Mouse (Mus musculus): ENCODE data around the gene Hnrnpc. TPM values are rescaled to one million over a fixed set of nuclear protein-coding genes. Genes with fewer than 3 reads are reported as not detected.

The Hnrnpc gene
- 513 TPM for polyA plus RNA-seq (2017; shearing (Covaris generic))

GRCm38 (mm10) chr14:52103856-52104676, at the start of gene Hnrnpc:
Hnrnpc (minus strand) TSS chr14:52104028.

GRCm38 (mm10) chr14:52110346-52110745, 6.5 kb upstream of the Hnrnpc start, which contains the start of gene Rpgrip1:
Rpgrip1 (plus strand) TSS chr14:52110704.

GRCm38 (mm10) chr14:52042359-52042758, 61.5 kb downstream of the Hnrnpc start, which contains the start of gene Olfr221:
Olfr221 (minus strand) TSS chr14:52042459.

Other genes with a start within 250 kb of the Hnrnpc start
- gene Mettl17, start 219.2 kb downstream of the Hnrnpc start, polyA plus RNA-seq (2017; shearing (Covaris generic)): 110 TPM
- gene Slc39a2, start 211.1 kb downstream of the Hnrnpc start, polyA plus RNA-seq (2017; shearing (Covaris generic)): 0.46 TPM
- gene Ndrg2, start 189.9 kb downstream of the Hnrnpc start, polyA plus RNA-seq (2017; shearing (Covaris generic)): 47.0 TPM
- not detected for gene Tppp2, start 185.6 kb downstream of the Hnrnpc start, polyA plus RNA-seq (2017; shearing (Covaris generic))
- gene Rnase13, start 181.3 kb downstream of the Hnrnpc start, polyA plus RNA-seq (2017; shearing (Covaris generic)): not detected
- gene Arhgef40, start 119.3 kb downstream of the Hnrnpc start, polyA plus RNA-seq (2017; shearing (Covaris generic)): 1.3 TPM
- gene Tmem253, start 88.4 kb downstream of the Hnrnpc start, polyA plus RNA-seq (2017; shearing (Covaris generic)): not detected
- 11.7 TPM for gene Zfp219, start 83.3 kb downstream of the Hnrnpc start, polyA plus RNA-seq (2017; shearing (Covaris generic))
- gene Olfr221, start 61.6 kb downstream of the Hnrnpc start, polyA plus RNA-seq (2017; shearing (Covaris generic)): 0.18 TPM
- 4.7 TPM for gene Rpgrip1, start 6.7 kb upstream of the Hnrnpc start, polyA plus RNA-seq (2017; shearing (Covaris generic))
- 35.8 TPM for gene Supt16, start 93.4 kb upstream of the Hnrnpc start, polyA plus RNA-seq (2017; shearing (Covaris generic))
- 47.8 TPM for gene Chd8, start 153.8 kb upstream of the Hnrnpc start, polyA plus RNA-seq (2017; shearing (Covaris generic))
- gene Tox4, start 175.1 kb upstream of the Hnrnpc start, polyA plus RNA-seq (2017; shearing (Covaris generic)): 116 TPM
- gene Rab2b, start 175.5 kb upstream of the Hnrnpc start, polyA plus RNA-seq (2017; shearing (Covaris generic)): 25.7 TPM
- 76.7 TPM for gene Mettl3, start 201.1 kb upstream of the Hnrnpc start, polyA plus RNA-seq (2017; shearing (Covaris generic))
- gene Sall2, start 224.7 kb upstream of the Hnrnpc start, polyA plus RNA-seq (2017; shearing (Covaris generic)): 3.3 TPM

Measured in inflammation-experienced regulatory T-cells, adult 16 weeks (primary cell).